Mouse (Mus musculus): ENCODE measurements around the gene Carmil2. TPM values are rescaled to one million over a fixed set of nuclear protein-coding genes. Genes with fewer than 3 reads are reported as not detected.

Gene Carmil2
- polyA plus RNA-seq, 1 experiment from 2014 or later, result 0.77 TPM

GRCm38 (mm10) chr8:105693648-105694047 lies 7.6 kb downstream of the Carmil2 start:
- Histone ChIP-seq H3K9me3 (ENCODE audit: control insufficient read depth) (no peaks in the 10 kb centered on the region), H3K4me2 (replicated peaks; ENCODE audit: low read depth) (peak overlapping the region; percentile 95), H3K27me3 (replicated peaks; ENCODE audit: control insufficient read depth, insufficient read depth, low read length) (peaks cover 3% of the 10 kb centered on the region; the same call in 1 of the 2 replicates), H3K4me3 (ENCODE audit: low read depth, low read length) (peak overlapping the region; percentile 45), H3K27ac (ENCODE audit: low read depth, low read length) (no peak overlapping the region), H3K4me1 (replicated peaks; ENCODE audit: control insufficient read depth, insufficient read depth, low read length) (peaks cover 5% of the 10 kb centered on the region; the same call in 1 of the 2 replicates), H3K36me3 (ENCODE audit: control insufficient read depth, insufficient read depth) (peaks cover 20% of the 10 kb centered on the region; the same call in 1 of the 2 replicates), H3K9ac (ENCODE audit: low read depth, low read length) (peak overlapping the region; percentile 11; the same call in 1 of the 2 replicates)
- ATAC-seq, result peak; percentile 39
- WGBS, result 2% methylated on average over 28 of the region's 30 CpGs
- TF ChIP-seq CTCF (IDR thresholded peaks at IDR 0.05; ENCODE audit: low read depth), result no peak

- H3K9me3 ChIP-seq (ENCODE audit: control insufficient read depth), result no peaks in the 10 kb centered on the region
- peaks cover 25% of the 10 kb centered on the region; the same call in 1 of the 2 replicates for H3K36me3 ChIP-seq (ENCODE audit: control insufficient read depth, insufficient read depth)
- H3K9ac ChIP-seq (ENCODE audit: low read depth, low read length), result peak overlapping the region; percentile 11; the same call in 1 of the 2 replicates
- H3K4me1 ChIP-seq (replicated peaks; ENCODE audit: control insufficient read depth, insufficient read depth, low read length), result peaks cover 5% of the 10 kb centered on the region; the same call in 1 of the 2 replicates
- H3K4me3 ChIP-seq (ENCODE audit: low read depth, low read length), result peak overlapping the region; percentile 45
- TF ChIP-seq CTCF (IDR thresholded peaks at IDR 0.05; ENCODE audit: low read depth), result 0 out of 2 replicates have a peak, but pooled peaks have one; percentile 19
- ATAC-seq, result peak; percentile 17; the same call in 1 of the 2 replicates
- peaks cover 3% of the 10 kb centered on the region; the same call in 1 of the 2 replicates for H3K27me3 ChIP-seq (replicated peaks; ENCODE audit: control insufficient read depth, insufficient read depth, low read length)
- H3K4me2 ChIP-seq (replicated peaks; ENCODE audit: low read depth), result peak overlapping the region; percentile 95
- WGBS, result 17% methylated on average over 38 of the region's 40 CpGs
- H3K27ac ChIP-seq (ENCODE audit: low read depth, low read length), result no peak overlapping the region
Measured at GRCm38 (mm10) chr8:105694051-105694799, 8.2 kb downstream of the Carmil2 start.

- Histone ChIP-seq H3K4me3 (ENCODE audit: low read depth, low read length) (no peak overlapping the region), H3K27ac (ENCODE audit: low read depth, low read length) (no peak overlapping the region), H3K9ac (ENCODE audit: low read depth, low read length) (no peak overlapping the region), H3K4me1 (replicated peaks; ENCODE audit: control insufficient read depth, insufficient read depth, low read length) (peaks cover 5% of the 10 kb centered on the region; the same call in 1 of the 2 replicates), H3K9me3 (ENCODE audit: control insufficient read depth) (no peaks in the 10 kb centered on the region), H3K36me3 (ENCODE audit: control insufficient read depth, insufficient read depth) (peaks cover 25% of the 10 kb centered on the region; the same call in 1 of the 2 replicates), H3K27me3 (replicated peaks; ENCODE audit: control insufficient read depth, insufficient read depth, low read length) (peaks cover 3% of the 10 kb centered on the region; the same call in 1 of the 2 replicates), H3K4me2 (replicated peaks; ENCODE audit: low read depth) (no peak overlapping the region)
- 80% methylated on average over 30 of the region's 30 CpGs for WGBS
- TF ChIP-seq CTCF (IDR thresholded peaks at IDR 0.05; ENCODE audit: low read depth), result no peak
- ATAC-seq, result no peak
Measured at GRCm38 (mm10) chr8:105695080-105695780, 9.2 kb downstream of the Carmil2 start.

- no peaks in the 10 kb centered on the region for H3K9me3 ChIP-seq (ENCODE audit: control insufficient read depth)
- TF ChIP-seq CTCF (IDR thresholded peaks at IDR 0.05; ENCODE audit: low read depth), result no peak
- WGBS, result 90% methylated on average over 17 of the region's 17 CpGs
- H3K4me2 ChIP-seq (replicated peaks; ENCODE audit: low read depth), result no peak overlapping the region
- ATAC-seq, result no peak
- H3K4me1 ChIP-seq (replicated peaks; ENCODE audit: control insufficient read depth, insufficient read depth, low read length), result peaks cover 5% of the 10 kb centered on the region; the same call in 1 of the 2 replicates
- H3K27me3 ChIP-seq (replicated peaks; ENCODE audit: control insufficient read depth, insufficient read depth, low read length), result peaks cover 3% of the 10 kb centered on the region; the same call in 1 of the 2 replicates
- no peak overlapping the region for H3K4me3 ChIP-seq (ENCODE audit: low read depth, low read length)
- peaks cover 25% of the 10 kb centered on the region; the same call in 1 of the 2 replicates for H3K36me3 ChIP-seq (ENCODE audit: control insufficient read depth, insufficient read depth)
- H3K9ac ChIP-seq (ENCODE audit: low read depth, low read length), result no peak overlapping the region
- no peak overlapping the region for H3K27ac ChIP-seq (ENCODE audit: low read depth, low read length)
Measured at GRCm38 (mm10) chr8:105697196-105697780, 11.2 kb downstream of the Carmil2 start.

GRCm38 (mm10) chr8:105698734-105699133 lies 12.7 kb downstream of the Carmil2 start:
- peaks cover 4% of the 10 kb centered on the region; the same call in 1 of the 2 replicates for H3K4me1 ChIP-seq (replicated peaks; ENCODE audit: control insufficient read depth, insufficient read depth, low read length)
- H3K9me3 ChIP-seq (ENCODE audit: control insufficient read depth), result no peaks in the 10 kb centered on the region
- ATAC-seq, result no peak
- peaks cover 25% of the 10 kb centered on the region; the same call in 1 of the 2 replicates for H3K36me3 ChIP-seq (ENCODE audit: control insufficient read depth, insufficient read depth)
- WGBS, result 96% methylated on average over 5 of the region's 5 CpGs
- H3K4me3 ChIP-seq (ENCODE audit: low read depth, low read length), result no peak overlapping the region
- H3K4me2 ChIP-seq (replicated peaks; ENCODE audit: low read depth), result no peak overlapping the region
- H3K27me3 ChIP-seq (replicated peaks; ENCODE audit: control insufficient read depth, insufficient read depth, low read length), result peaks cover 3% of the 10 kb centered on the region; the same call in 1 of the 2 replicates
- TF ChIP-seq CTCF (IDR thresholded peaks at IDR 0.05; ENCODE audit: low read depth), result no peak
- H3K27ac ChIP-seq (ENCODE audit: low read depth, low read length), result no peak overlapping the region
- no peak overlapping the region for H3K9ac ChIP-seq (ENCODE audit: low read depth, low read length)
